Mouse (Mus musculus): ENCODE results near the gene Fam122b.

Fam122b gene

GRCm38 (mm10) chrX:53197681-53198080 lies 71.9 kb downstream of the Fam122b start:
- DNase-seq (ENCODE audit: extremely low spot score) = no peak

- DNase-seq (ENCODE audit: extremely low spot score) = peak; percentile 26
Observed at GRCm38 (mm10) chrX:53196392-53196791, 73.2 kb downstream of the Fam122b start.

All from embryo, embryonic 9.5 days (tissue).